Mouse (Mus musculus): ENCODE results near the gene Adgre5. TPM values are rescaled to one million over a fixed set of nuclear protein-coding genes. Genes with fewer than 3 reads are reported as not detected.

The Adgre5 gene
- total and polyA plus RNA-seq, 2 experiments from 2014 or later: 35.8 to 46.4 TPM

DNA sequence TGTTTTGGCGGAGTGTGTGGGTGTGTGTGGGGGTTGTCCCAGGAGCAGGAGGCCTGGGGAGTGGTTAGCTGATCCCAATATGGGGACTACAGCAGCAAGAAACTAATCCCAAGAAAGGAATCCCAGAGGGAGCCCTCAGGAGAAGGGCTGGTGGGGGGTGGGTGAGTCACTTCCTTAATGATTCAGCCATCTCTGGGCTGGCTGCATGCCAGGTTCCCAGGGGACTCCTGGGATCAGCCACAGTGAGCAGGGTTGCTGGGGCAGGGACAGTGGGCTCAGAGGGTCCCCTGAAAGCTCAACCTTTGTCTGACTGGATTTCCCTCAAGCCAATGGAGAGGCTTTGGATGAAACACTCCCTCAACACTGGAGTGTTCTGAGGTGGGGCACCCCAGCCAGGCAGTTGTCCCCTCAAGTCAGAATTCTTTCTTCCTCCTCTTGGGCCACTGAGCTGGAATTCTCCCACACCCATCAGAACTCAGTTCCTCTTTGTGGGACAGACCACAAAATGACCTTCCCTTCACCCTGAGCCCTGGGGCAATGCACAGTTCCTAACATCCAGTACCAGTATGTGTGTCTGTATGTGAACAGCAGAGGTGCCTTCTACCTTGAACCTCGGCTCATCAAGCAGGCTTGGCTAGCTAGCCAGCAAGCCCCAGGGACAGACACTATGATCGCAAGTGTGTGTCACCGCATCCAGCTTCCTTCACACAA lies 3.1 kb downstream of the Adgre5 start:
- peak; percentile 18 for ATAC-seq (ENCODE audit: insufficient read depth, low read depth)
- TF ChIP-seq CTCF (IDR thresholded peaks at IDR 0.05; ENCODE audit: low read depth) (no peak), EP300 (IDR thresholded peaks at IDR 0.05; ENCODE audit: low read depth) (peak; percentile 50; the same call in 1 of the 2 replicates)
- H3K27ac ChIP-seq (ENCODE audit: low read depth): peak overlapping the region; percentile 86
- H3K9ac ChIP-seq (replicated peaks; ENCODE audit: low read depth, low read length): no peak overlapping the region
- peaks cover 15% of the 10 kb centered on the region for H3K4me1 ChIP-seq (ENCODE audit: control insufficient read depth, insufficient read depth)
- WGBS: 52% methylated on average over 4 of the region's 4 CpGs
- peak overlapping the region; percentile 74 for H3K4me2 ChIP-seq (ENCODE audit: low read depth, low read length)
- H3K4me3 ChIP-seq (ENCODE audit: low read depth, low read length): peak overlapping the region; percentile 62
- peak; percentile 68 for DNase-seq (ENCODE audit: low spot score)
- H3K9me3 ChIP-seq (replicated peaks; ENCODE audit: control insufficient read depth, low read length): no peaks in the 10 kb centered on the region; the same call in 1 of the 2 replicates
- peaks cover 13% of the 10 kb centered on the region for H3K36me3 ChIP-seq (replicated peaks; ENCODE audit: control insufficient read depth, insufficient read depth, low read length)
- H3K27me3 ChIP-seq (ENCODE audit: control insufficient read depth, insufficient read depth, low read length): no peaks in the 10 kb centered on the region

- no peak for DNase-seq (ENCODE audit: low spot score)
- no peak for ATAC-seq (ENCODE audit: insufficient read depth, low read depth)
- Histone ChIP-seq H3K9ac (replicated peaks; ENCODE audit: low read depth, low read length) (no peak overlapping the region), H3K27ac (ENCODE audit: low read depth) (peak overlapping the region; percentile 86; the same call in 1 of the 2 replicates), H3K36me3 (replicated peaks; ENCODE audit: control insufficient read depth, insufficient read depth, low read length) (peaks cover 17% of the 10 kb centered on the region), H3K4me3 (ENCODE audit: low read depth, low read length) (no peak overlapping the region), H3K27me3 (ENCODE audit: control insufficient read depth, insufficient read depth, low read length) (no peaks in the 10 kb centered on the region), H3K9me3 (replicated peaks; ENCODE audit: control insufficient read depth, low read length) (no peaks in the 10 kb centered on the region; the same call in 1 of the 2 replicates), H3K4me2 (ENCODE audit: low read depth, low read length) (peak overlapping the region; percentile 74; the same call in 1 of the 2 replicates), H3K4me1 (ENCODE audit: control insufficient read depth, insufficient read depth) (peaks cover 15% of the 10 kb centered on the region)
- WGBS: 90% methylated on average over 4 of the region's 4 CpGs
- TF ChIP-seq CTCF (IDR thresholded peaks at IDR 0.05; ENCODE audit: low read depth) (peak; percentile 19; the same call in 1 of the 2 replicates), EP300 (IDR thresholded peaks at IDR 0.05; ENCODE audit: low read depth) (no peak)
These were observed 3.8 kb downstream of the Adgre5 start for GRCm38 (mm10) chr8:83737346-83737745.

DNA sequence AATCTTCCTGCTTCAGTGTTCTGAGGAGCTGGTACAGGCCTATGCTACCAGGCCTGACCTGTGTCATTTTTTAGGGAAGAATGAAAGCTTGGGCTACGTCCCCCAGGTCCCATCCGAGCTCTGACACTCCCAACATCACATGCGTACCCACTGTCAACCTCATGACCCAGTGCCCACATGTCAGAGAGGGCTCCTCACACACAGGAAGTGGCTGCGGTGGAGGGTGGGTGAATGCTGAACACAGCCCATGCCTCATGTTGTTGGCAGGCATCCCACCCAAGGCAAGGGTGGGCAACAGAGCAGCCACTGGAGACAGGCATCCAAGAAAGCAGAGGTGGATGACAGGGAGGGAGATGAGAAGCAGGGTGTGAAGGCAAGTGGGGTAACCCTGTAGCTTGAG lies 4.4 kb downstream of the Adgre5 start:
- Histone ChIP-seq H3K4me2 (ENCODE audit: low read depth, low read length) (no peak overlapping the region), H3K9me3 (replicated peaks; ENCODE audit: control insufficient read depth, low read length) (no peaks in the 10 kb centered on the region; the same call in 1 of the 2 replicates), H3K27me3 (ENCODE audit: control insufficient read depth, insufficient read depth, low read length) (no peaks in the 10 kb centered on the region), H3K36me3 (replicated peaks; ENCODE audit: control insufficient read depth, insufficient read depth, low read length) (peaks cover 24% of the 10 kb centered on the region), H3K4me3 (ENCODE audit: low read depth, low read length) (no peak overlapping the region), H3K27ac (ENCODE audit: low read depth) (no peak overlapping the region), H3K9ac (replicated peaks; ENCODE audit: low read depth, low read length) (no peak overlapping the region), H3K4me1 (ENCODE audit: control insufficient read depth, insufficient read depth) (peaks cover 15% of the 10 kb centered on the region)
- no peak for TF ChIP-seq CTCF (IDR thresholded peaks at IDR 0.05; ENCODE audit: low read depth)
- TF ChIP-seq EP300 (IDR thresholded peaks at IDR 0.05; ENCODE audit: low read depth): no peak
- ATAC-seq (ENCODE audit: insufficient read depth, low read depth) (no peak), DNase-seq (ENCODE audit: low spot score) (no peak)
- 73% methylated on average over 4 of the region's 4 CpGs for WGBS

- TF ChIP-seq EP300 (IDR thresholded peaks at IDR 0.05; ENCODE audit: low read depth): no peak
- no peak for TF ChIP-seq CTCF (IDR thresholded peaks at IDR 0.05; ENCODE audit: low read depth)
- H3K36me3 ChIP-seq (replicated peaks; ENCODE audit: control insufficient read depth, insufficient read depth, low read length): peaks cover 59% of the 10 kb centered on the region
- no peak for ATAC-seq (ENCODE audit: insufficient read depth, low read depth)
- DNase-seq (ENCODE audit: low spot score): no peak
- no peak overlapping the region for H3K9ac ChIP-seq (replicated peaks; ENCODE audit: low read depth, low read length)
- H3K27ac ChIP-seq (ENCODE audit: low read depth): no peak overlapping the region
- 58% methylated on average over 6 of the region's 6 CpGs for WGBS
- H3K4me3 ChIP-seq (ENCODE audit: low read depth, low read length): no peak overlapping the region
- H3K9me3 ChIP-seq (replicated peaks; ENCODE audit: control insufficient read depth, low read length): no peaks in the 10 kb centered on the region; the same call in 1 of the 2 replicates
- H3K4me2 ChIP-seq (ENCODE audit: low read depth, low read length): no peak overlapping the region
- no peaks in the 10 kb centered on the region for H3K27me3 ChIP-seq (ENCODE audit: control insufficient read depth, insufficient read depth, low read length)
- no peaks in the 10 kb centered on the region for H3K4me1 ChIP-seq (ENCODE audit: control insufficient read depth, insufficient read depth)
These were observed 8.2 kb downstream of the Adgre5 start for GRCm38 (mm10) chr8:83732919-83733318.

GRCm38 (mm10) chr8:83731906-83732305 lies 9.2 kb downstream of the Adgre5 start:
- 82% methylated on average over 5 of the region's 5 CpGs for WGBS
- H3K36me3 ChIP-seq (replicated peaks; ENCODE audit: control insufficient read depth, insufficient read depth, low read length): peaks cover 69% of the 10 kb centered on the region

More at GRCm38 (mm10) chr8:83731906-83732305, 9.2 kb downstream of the Adgre5 start:
- no peak for ATAC-seq (ENCODE audit: insufficient read depth, low read depth)
- H3K4me2 ChIP-seq (ENCODE audit: low read depth, low read length): no peak overlapping the region
- H3K9me3 ChIP-seq (replicated peaks; ENCODE audit: control insufficient read depth, low read length): no peaks in the 10 kb centered on the region
- DNase-seq (ENCODE audit: low spot score): no peak
- TF ChIP-seq CTCF (IDR thresholded peaks at IDR 0.05; ENCODE audit: low read depth): no peak
- TF ChIP-seq EP300 (IDR thresholded peaks at IDR 0.05; ENCODE audit: low read depth): no peak
- no peak overlapping the region for H3K9ac ChIP-seq (replicated peaks; ENCODE audit: low read depth, low read length)
- no peaks in the 10 kb centered on the region for H3K27me3 ChIP-seq (ENCODE audit: control insufficient read depth, insufficient read depth, low read length)
- H3K27ac ChIP-seq (ENCODE audit: low read depth): no peak overlapping the region
- no peak overlapping the region for H3K4me3 ChIP-seq (ENCODE audit: low read depth, low read length)
- no peaks in the 10 kb centered on the region for H3K4me1 ChIP-seq (ENCODE audit: control insufficient read depth, insufficient read depth)

Measured in heart, postnatal 0 days (tissue).